Mouse (Mus musculus): Measurements from ENCODE around the gene Strn4.

Strn4 gene

GRCm38 (mm10) chr7:16811649-16812070 is 4.0 kb upstream of the Strn4 start:
- DNase-seq, result no peak

- DNase-seq, result no peak
Observed at GRCm38 (mm10) chr7:16812505-16812904, 3.2 kb upstream of the Strn4 start.

GRCm38 (mm10) chr7:16816078-16816474 is 387 bp downstream of the Strn4 start:
- peak; percentile 85 for DNase-seq

GRCm38 (mm10) chr7:16816475-16817122 is 910 bp downstream of the Strn4 start, which contains the start of gene Fkrp:
Fkrp (minus strand) TSS chr7:16816732.
- peak; percentile 66 for DNase-seq

- DNase-seq, result no peak
Observed at GRCm38 (mm10) chr7:16817693-16818092, 2.0 kb downstream of the Strn4 start.

- DNase-seq, result no peak
Observed at GRCm38 (mm10) chr7:16819794-16820193, 4.1 kb downstream of the Strn4 start.

- DNase-seq, result no peak
Observed at GRCm38 (mm10) chr7:16820271-16820763, 4.6 kb downstream of the Strn4 start.

- DNase-seq, result no peak
Observed at GRCm38 (mm10) chr7:16821091-16821490, 5.4 kb downstream of the Strn4 start.

- no peak for DNase-seq
Observed at GRCm38 (mm10) chr7:16821669-16822101, 6.0 kb downstream of the Strn4 start.

- DNase-seq, result no peak
Observed at GRCm38 (mm10) chr7:16823734-16824133, 8.0 kb downstream of the Strn4 start.

GRCm38 (mm10) chr7:16825785-16826184 is 10.1 kb downstream of the Strn4 start:
- DNase-seq, result peak; percentile 67

- DNase-seq, result no peak
Observed at GRCm38 (mm10) chr7:16826571-16826970, 10.9 kb downstream of the Strn4 start.

GRCm38 (mm10) chr7:16827274-16827673 is 11.6 kb downstream of the Strn4 start:
- DNase-seq, result no peak

GRCm38 (mm10) chr7:16830449-16830848 is 14.8 kb downstream of the Strn4 start:
- DNase-seq, result no peak

- DNase-seq, result no peak
Observed at GRCm38 (mm10) chr7:16837916-16838803, 22.5 kb downstream of the Strn4 start.

- DNase-seq, result no peak
Observed at GRCm38 (mm10) chr7:16838804-16839426, 23.2 kb downstream of the Strn4 start.

GRCm38 (mm10) chr7:16839427-16840108 is 23.9 kb downstream of the Strn4 start:
- no peak for DNase-seq

- DNase-seq, result no peak
Observed at GRCm38 (mm10) chr7:16840109-16840491, 24.4 kb downstream of the Strn4 start.

GRCm38 (mm10) chr7:16841078-16841477 is 25.4 kb downstream of the Strn4 start:
- DNase-seq, result peak; percentile 61

GRCm38 (mm10) chr7:16841561-16842560 is 26.2 kb downstream of the Strn4 start:
- DNase-seq, result peak; percentile 90

GRCm38 (mm10) chr7:16842645-16843063 is 27.0 kb downstream of the Strn4 start, which contains the start of gene Prkd2:
Prkd2 (plus strand) TSS chr7:16842902.
- peak; percentile 96 for DNase-seq
